Mouse (Mus musculus) forebrain, embryonic 14.5 days (tissue): ENCODE results near the gene Agxt. TPM values are rescaled to one million over a fixed set of nuclear protein-coding genes. Genes with fewer than 3 reads are reported as not detected.

ENCODE experiments used
- ATAC-seq: fragments of 200-750 bp; cut with Nextera tagmentation; 2 replicates; pipeline ENCODE4 v1.8.0; 2017; ENCODE audit warnings: mild to moderate bottlenecking, moderate library complexity
- DNase-seq: peaks from one replicate; pipeline ENCODE4 v3.0.0-alpha.2; 2015; ENCODE audit warnings: low spot score
- H3K27ac ChIP-seq: fragments of 300-500 bp; sonication (generic); 2 replicates; pipeline ENCODE4 v1.5.1; 2014; ENCODE audit warnings: low read depth, mild to moderate bottlenecking, control low read depth, low read length, moderate library complexity
- H3K27me3 ChIP-seq: fragments of 300-500 bp; sonication (generic); replicated peaks from 2 replicates; pipeline ENCODE4 v1.6.1; 2014; ENCODE audit warnings: low read length, control low read depth, mixed read lengths; ENCODE audit not compliant: control insufficient read depth, insufficient read depth
- H3K36me3 ChIP-seq: fragments of 300-500 bp; sonication (generic); 2 replicates; pipeline ENCODE4 v1.6.1; 2014; ENCODE audit warnings: low read length, control low read depth; ENCODE audit not compliant: control insufficient read depth, insufficient read depth
- H3K4me1 ChIP-seq: fragments of 300-500 bp; sonication (generic); 2 replicates; pipeline ENCODE4 v1.6.1; 2014; ENCODE audit warnings: antibody characterized with exemption, low read length, control low read depth; ENCODE audit not compliant: control insufficient read depth, insufficient read depth
- H3K4me2 ChIP-seq: fragments of 300-500 bp; sonication (generic); 2 replicates; pipeline ENCODE4 v1.6.1; 2014; ENCODE audit warnings: mild to moderate bottlenecking, control low read depth, low read length
- H3K4me3 ChIP-seq: fragments of 300-500 bp; sonication (generic); 2 replicates; pipeline ENCODE4 v1.5.1; 2014; ENCODE audit warnings: low read depth, low read length, control low read depth
- H3K9ac ChIP-seq: fragments of 300-500 bp; sonication (generic); 2 replicates; pipeline ENCODE4 v1.6.1; 2014; ENCODE audit warnings: mild to moderate bottlenecking, low read length, control low read depth, moderate library complexity
- H3K9me3 ChIP-seq: fragments of 300-500 bp; sonication (generic); replicated peaks from 2 replicates; pipeline ENCODE4 v1.6.1; 2016; ENCODE audit warnings: low read length, control low read depth, mixed read lengths; ENCODE audit not compliant: control insufficient read depth
- WGBS: fragments of 180-500 bp; shearing (Covaris S2); extraction: QIAGEN DNeasy Blood & Tissue Kit; methylation state at CpG from one replicate; pipeline ENCODE4 v1.1.7; 2014; 5-methylcytosine and 5-hydroxymethylcytosine counted together
- polyA plus RNA-seq: library from polyadenylated mRNA; unstranded; fragments of >200 nt; fragmentation: Nextera tagmentation; extraction: Ambion mirVana; gene quantifications from 2 replicates; pipeline ENCODE4 v1.2.1, GENCODE M21; 2014

The Agxt gene
- polyA plus RNA-seq, 1 experiment from 2014 or later: not detected

DNA sequence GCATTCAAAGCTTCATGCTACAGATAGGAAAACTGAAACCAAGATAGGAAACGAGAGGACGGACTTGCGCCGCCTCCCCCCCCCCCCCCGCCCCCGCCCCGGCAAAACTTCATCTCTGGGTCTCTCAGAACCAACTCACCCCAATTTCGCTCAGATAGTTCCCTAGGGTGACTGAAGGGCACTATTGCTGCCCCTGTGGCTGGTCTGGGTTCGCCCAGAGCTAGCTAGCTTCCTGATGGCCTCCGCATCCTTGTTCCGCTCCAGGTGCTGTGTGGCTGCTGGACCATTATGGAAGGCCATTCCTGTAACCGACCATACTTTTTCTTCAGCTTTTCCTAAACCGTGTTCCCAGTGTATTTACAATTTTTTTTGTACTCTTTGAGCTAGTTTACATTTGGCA, 19.6 kb upstream of the Agxt start:
- no peaks in the 10 kb centered on the region for H3K36me3 ChIP-seq
- no peaks in the 10 kb centered on the region for H3K27me3 ChIP-seq
- WGBS: 10% methylated on average over 10 of the region's 13 CpGs
- peak overlapping the region; percentile 55; the same call in 1 of the 2 replicates for H3K27ac ChIP-seq
- H3K4me1 ChIP-seq: peaks cover 7% of the 10 kb centered on the region; the same call in 1 of the 2 replicates
- peak overlapping the region; percentile 62 for H3K9ac ChIP-seq
- peak overlapping the region; percentile 66 for H3K4me2 ChIP-seq
- DNase-seq (no peak), ATAC-seq (peak; percentile 69)
- H3K4me3 ChIP-seq: peak overlapping the region; percentile 33
- H3K9me3 ChIP-seq: no peaks in the 10 kb centered on the region

DNA sequence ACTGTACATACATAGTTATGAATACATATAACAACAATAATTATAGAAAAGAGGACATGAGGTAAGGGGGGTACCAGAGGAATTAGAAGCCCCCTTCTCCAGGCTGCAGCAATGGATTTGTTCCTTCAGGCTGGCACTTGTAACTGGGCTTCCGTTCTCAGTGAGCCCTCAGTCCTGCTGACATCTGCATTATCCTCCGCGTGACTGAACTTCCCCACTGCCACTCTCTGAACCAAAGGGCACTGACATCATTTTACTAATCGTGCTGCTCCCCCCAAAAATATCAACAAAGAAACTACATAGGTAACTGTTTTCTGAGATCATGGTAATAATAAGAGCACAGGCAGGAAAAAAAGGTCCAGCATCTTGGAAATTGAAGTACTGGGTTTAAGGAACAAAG, 16.2 kb upstream of the Agxt start:
- H3K4me1 ChIP-seq: peaks cover 7% of the 10 kb centered on the region; the same call in 1 of the 2 replicates
- no peaks in the 10 kb centered on the region for H3K27me3 ChIP-seq
- no peaks in the 10 kb centered on the region for H3K36me3 ChIP-seq
- no peak overlapping the region for H3K4me3 ChIP-seq
- H3K27ac ChIP-seq: no peak overlapping the region
- DNase-seq: no peak
- H3K4me2 ChIP-seq: no peak overlapping the region
- H3K9ac ChIP-seq: no peak overlapping the region
- H3K9me3 ChIP-seq: no peaks in the 10 kb centered on the region
- no peak for ATAC-seq
- WGBS: 25% methylated on average over 4 of the region's 4 CpGs

DNA sequence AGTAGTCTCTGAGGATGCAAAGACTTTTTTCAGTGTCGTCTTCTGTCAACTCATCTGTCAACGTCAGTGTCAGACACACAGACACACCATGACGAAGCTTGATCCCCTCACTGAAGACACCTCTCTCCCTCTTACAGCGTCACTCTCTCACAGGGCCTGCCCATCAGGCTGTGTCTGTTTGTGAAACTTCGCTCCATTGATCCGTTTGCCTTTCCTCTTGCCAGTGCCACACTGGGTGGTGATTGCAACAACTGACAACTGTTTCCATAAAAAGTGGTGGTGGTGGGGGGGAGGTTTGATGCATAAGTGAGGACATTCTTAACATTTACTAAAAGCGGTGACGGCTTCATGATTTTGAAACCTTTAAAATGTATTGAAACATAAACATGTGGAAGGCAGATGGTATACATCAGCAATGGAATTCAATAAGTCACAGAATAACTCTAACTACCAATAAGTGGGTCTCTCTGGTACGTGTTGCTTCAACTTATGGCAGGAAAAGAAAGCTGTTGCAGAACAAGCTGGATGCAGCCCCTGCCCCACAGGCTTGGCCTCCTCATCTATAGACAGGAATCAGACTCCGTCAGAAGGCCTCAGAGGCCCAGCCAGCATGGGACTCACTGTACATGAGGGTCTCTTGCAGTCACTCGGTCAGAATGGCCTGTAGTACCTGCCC, 11.7 kb upstream of the Agxt start:
- Histone ChIP-seq H3K4me1 (no peaks in the 10 kb centered on the region), H3K4me2 (no peak overlapping the region), H3K36me3 (no peaks in the 10 kb centered on the region), H3K9ac (no peak overlapping the region), H3K27ac (no peak overlapping the region), H3K4me3 (no peak overlapping the region), H3K27me3 (no peaks in the 10 kb centered on the region), H3K9me3 (no peaks in the 10 kb centered on the region)
- 88% methylated on average over 11 of the region's 11 CpGs for WGBS
- ATAC-seq (no peak), DNase-seq (no peak)

DNA sequence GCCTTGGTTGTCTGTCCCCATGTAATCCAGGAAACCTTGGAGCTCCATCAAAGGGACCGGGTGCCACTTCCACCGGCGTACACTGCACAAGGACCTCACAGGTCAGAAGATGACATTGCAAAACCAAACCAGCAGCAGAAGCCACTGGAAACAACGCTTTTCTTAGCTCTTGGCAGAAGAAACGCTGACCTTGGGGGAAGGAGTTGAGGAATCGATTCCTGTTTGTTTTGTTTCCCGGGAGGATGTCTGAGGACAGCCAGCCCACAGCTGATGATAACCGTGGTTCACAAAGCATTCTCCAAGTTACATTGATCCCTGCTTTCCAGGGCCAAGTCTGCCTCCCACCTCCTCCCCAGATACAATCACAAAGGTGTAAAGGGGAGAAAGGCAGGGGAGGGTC, 11.0 kb upstream of the Agxt start:
- Histone ChIP-seq H3K27ac (no peak overlapping the region), H3K4me3 (no peak overlapping the region), H3K9me3 (no peaks in the 10 kb centered on the region), H3K27me3 (no peaks in the 10 kb centered on the region), H3K36me3 (no peaks in the 10 kb centered on the region), H3K4me1 (no peaks in the 10 kb centered on the region), H3K4me2 (no peak overlapping the region), H3K9ac (no peak overlapping the region)
- 87% methylated on average over 8 of the region's 8 CpGs for WGBS
- ATAC-seq (no peak), DNase-seq (no peak)

DNA sequence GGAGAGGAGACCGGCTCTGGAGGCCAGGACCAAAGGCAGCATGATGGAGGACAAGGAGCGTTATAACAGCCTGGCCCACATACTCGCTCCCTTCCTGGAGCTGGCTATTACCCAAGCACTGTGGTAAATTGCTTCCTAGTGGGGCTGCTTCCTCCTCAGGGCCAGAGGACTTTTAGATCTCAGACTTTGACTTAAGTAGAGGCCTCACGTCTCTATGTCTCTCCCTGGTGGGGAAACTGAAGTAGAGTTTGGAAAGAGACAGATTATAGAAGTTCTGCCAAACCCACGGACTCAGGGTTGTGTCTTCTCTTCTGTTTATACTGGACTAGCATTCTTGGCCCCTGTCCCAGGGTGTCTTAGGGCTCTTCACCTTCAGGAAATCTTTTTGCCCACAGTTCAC, 9.8 kb upstream of the Agxt start:
- Histone ChIP-seq H3K27me3 (no peaks in the 10 kb centered on the region), H3K4me2 (no peak overlapping the region), H3K36me3 (no peaks in the 10 kb centered on the region), H3K9ac (no peak overlapping the region), H3K4me3 (no peak overlapping the region), H3K27ac (no peak overlapping the region), H3K9me3 (no peaks in the 10 kb centered on the region), H3K4me1 (no peaks in the 10 kb centered on the region)
- no peak for ATAC-seq
- WGBS: 70% methylated on average over 5 of the region's 5 CpGs
- peak; percentile 14 for DNase-seq

DNA sequence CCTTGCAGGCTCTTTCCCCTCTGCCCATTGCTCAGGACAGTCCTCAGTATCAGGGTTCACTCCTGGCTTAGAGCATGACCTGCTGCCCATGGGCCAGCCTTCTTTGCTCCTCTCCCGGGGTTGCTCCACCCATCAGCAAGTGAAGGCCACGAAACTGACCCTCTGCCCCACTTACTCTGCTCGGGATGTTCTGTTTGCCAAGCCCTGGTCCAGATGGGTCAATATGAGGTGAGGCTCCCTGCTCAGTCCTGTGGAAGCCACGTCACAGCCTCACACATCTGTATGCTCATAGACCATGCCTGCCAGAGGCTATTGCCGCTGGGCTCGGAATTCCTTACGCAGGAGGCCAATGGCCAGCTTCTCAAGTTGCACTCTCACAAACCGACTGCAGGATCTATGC, 6.8 kb upstream of the Agxt start:
- Histone ChIP-seq H3K9ac (no peak overlapping the region), H3K4me2 (no peak overlapping the region), H3K9me3 (no peaks in the 10 kb centered on the region), H3K27me3 (no peaks in the 10 kb centered on the region), H3K4me1 (no peaks in the 10 kb centered on the region), H3K27ac (no peak overlapping the region), H3K4me3 (no peak overlapping the region), H3K36me3 (no peaks in the 10 kb centered on the region)
- ATAC-seq (no peak), DNase-seq (no peak)
- WGBS: 88% methylated on average over 8 of the region's 8 CpGs

DNA sequence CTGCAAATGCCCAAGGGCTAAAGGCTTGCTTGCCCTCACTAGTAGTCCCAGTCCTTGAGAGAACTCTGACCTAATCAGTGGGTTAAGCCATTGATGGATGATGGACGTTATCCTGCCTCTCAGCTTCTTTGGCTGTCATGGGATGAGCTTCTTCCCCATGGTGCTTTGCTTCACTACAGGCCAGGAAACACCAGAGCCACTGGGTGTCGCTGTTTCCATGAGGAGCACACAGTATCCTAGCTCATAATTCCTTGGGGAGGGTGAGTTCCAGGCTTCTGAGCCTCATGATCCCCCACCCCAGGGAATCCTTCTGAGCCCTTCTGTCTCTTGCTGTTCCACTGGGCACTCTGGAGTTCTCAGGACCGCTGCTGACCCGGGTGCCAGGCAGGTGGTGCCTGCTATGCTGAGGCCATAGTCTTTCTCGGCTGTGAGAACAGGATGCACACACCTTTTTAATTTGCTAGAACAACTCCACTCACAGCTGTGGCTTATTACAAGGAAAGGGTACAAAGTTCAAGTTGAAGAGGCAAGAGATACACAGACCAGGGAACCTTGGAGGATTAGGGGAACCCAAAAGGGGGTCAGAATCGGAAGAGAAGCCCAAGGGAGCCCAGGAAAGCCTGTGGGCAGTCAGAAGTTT, 6.2 kb upstream of the Agxt start:
- H3K4me2 ChIP-seq: no peak overlapping the region
- ATAC-seq: 0 out of 2 replicates have a peak, but pooled peaks have one; percentile 40
- no peaks in the 10 kb centered on the region for H3K27me3 ChIP-seq
- peak; percentile 55 for DNase-seq
- 29% methylated on average over 6 of the region's 6 CpGs for WGBS
- H3K4me1 ChIP-seq: no peaks in the 10 kb centered on the region
- no peaks in the 10 kb centered on the region for H3K9me3 ChIP-seq
- no peaks in the 10 kb centered on the region for H3K36me3 ChIP-seq
- no peak overlapping the region for H3K4me3 ChIP-seq
- H3K27ac ChIP-seq: no peak overlapping the region
- H3K9ac ChIP-seq: no peak overlapping the region

DNA sequence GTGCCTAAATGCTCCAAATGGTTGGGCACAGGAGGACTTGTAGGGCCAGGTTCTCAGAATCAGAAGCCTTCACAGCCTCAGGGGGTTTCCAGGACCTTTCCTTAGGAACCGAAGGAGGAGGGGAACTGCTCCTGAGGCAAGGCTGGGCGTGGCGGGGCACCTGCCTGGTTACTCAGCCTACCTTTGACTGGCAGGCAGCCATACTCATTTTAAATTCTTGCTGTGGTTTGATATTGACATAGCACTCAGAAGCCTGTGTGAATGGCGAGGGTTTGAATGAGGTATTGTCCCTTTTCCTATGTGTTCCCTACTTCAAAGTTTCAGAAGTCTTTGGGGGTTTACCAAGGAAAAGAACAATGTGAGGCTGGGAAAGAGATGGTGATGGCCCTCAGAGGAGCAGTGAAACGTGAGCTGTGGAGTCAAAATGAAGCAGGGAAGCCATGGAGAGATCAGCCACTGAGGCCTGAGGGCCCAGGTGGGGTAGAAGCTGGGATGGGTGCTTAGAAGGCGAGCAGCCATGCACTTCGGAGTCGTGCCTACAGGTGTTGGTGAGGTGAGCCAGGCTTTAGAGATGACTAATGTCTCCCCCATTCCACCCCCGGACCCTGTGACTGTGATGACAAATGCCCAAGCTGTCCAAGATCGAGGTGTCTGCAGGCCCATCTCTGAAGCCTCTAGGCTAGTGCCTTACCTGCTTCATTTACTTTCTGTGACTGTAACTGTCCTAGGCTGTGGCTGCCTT, 4.6 kb upstream of the Agxt start:
- H3K36me3 ChIP-seq: no peaks in the 10 kb centered on the region
- no peak overlapping the region for H3K4me2 ChIP-seq
- WGBS: 74% methylated on average over 10 of the region's 10 CpGs
- H3K27me3 ChIP-seq: no peaks in the 10 kb centered on the region
- H3K9me3 ChIP-seq: no peaks in the 10 kb centered on the region
- no peaks in the 10 kb centered on the region for H3K4me1 ChIP-seq
- no peak overlapping the region for H3K9ac ChIP-seq
- ATAC-seq (no peak), DNase-seq (no peak)
- no peak overlapping the region for H3K27ac ChIP-seq
- no peak overlapping the region for H3K4me3 ChIP-seq

DNA sequence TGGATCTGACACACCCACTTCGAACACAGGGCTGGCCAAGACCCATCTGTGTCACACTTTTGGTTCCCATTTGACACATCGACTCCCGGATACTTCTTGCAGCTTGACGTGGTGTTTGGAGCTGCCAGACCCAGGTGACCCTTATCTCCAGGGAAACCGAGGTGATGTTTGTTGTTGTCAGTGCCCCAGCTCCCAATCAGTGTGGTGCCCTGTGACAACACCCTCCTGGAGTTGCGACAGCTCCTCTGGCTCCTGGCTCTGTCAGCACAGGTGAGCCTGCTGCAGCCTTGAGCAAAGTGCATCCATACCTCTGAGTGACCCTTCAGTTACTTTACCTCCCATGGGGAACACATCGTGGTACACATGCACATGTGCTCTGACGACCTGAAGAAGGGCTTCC, 2.4 kb upstream of the Agxt start:
- Histone ChIP-seq H3K4me3 (no peak overlapping the region), H3K9ac (no peak overlapping the region), H3K9me3 (no peaks in the 10 kb centered on the region), H3K36me3 (no peaks in the 10 kb centered on the region), H3K4me2 (no peak overlapping the region), H3K27me3 (no peaks in the 10 kb centered on the region), H3K27ac (no peak overlapping the region), H3K4me1 (no peaks in the 10 kb centered on the region)
- WGBS: 76% methylated on average over 8 of the region's 8 CpGs
- ATAC-seq (no peak), DNase-seq (no peak)
